Mouse (Mus musculus) cerebellum, adult 11 months (tissue): ENCODE data around the gene Ccdc27.

Source experiments
- DNase-seq: peaks from one replicate; pipeline ENCODE4 v3.0.0; 2022

Ccdc27 gene

GRCm38 (mm10) chr4:154024729-154025521, 17.6 kb downstream of the Ccdc27 start:
- DNase-seq, result no peak

GRCm38 (mm10) chr4:154023754-154024601, 18.5 kb downstream of the Ccdc27 start:
- no peak for DNase-seq

GRCm38 (mm10) chr4:154022844-154023243, 19.6 kb downstream of the Ccdc27 start:
- DNase-seq, result no peak

- DNase-seq, result no peak
Observed at GRCm38 (mm10) chr4:154022407-154022806, 20.1 kb downstream of the Ccdc27 start.

- no peak for DNase-seq
Observed at GRCm38 (mm10) chr4:154021432-154021831, 21.0 kb downstream of the Ccdc27 start.

- no peak for DNase-seq
Observed at GRCm38 (mm10) chr4:154019571-154019970, 22.9 kb downstream of the Ccdc27 start.

- no peak for DNase-seq
Observed at GRCm38 (mm10) chr4:154015476-154015875, 27.0 kb downstream of the Ccdc27 start.

GRCm38 (mm10) chr4:154012132-154012882, 30.2 kb downstream of the Ccdc27 start:
- no peak for DNase-seq

GRCm38 (mm10) chr4:154011646-154012089, 30.8 kb downstream of the Ccdc27 start, which contains the start of gene Lrrc47:
Gene Lrrc47 (plus strand): TSS chr4:154011731.
- DNase-seq, result peak; percentile 80

- DNase-seq, result no peak
Observed at GRCm38 (mm10) chr4:154010907-154011645, 31.4 kb downstream of the Ccdc27 start.

- DNase-seq, result no peak
Observed at GRCm38 (mm10) chr4:154007759-154008158, 34.7 kb downstream of the Ccdc27 start.

- no peak for DNase-seq
Observed at GRCm38 (mm10) chr4:154006264-154006663, 36.2 kb downstream of the Ccdc27 start.

GRCm38 (mm10) chr4:154005488-154005887, 37.0 kb downstream of the Ccdc27 start:
- DNase-seq, result no peak

- DNase-seq, result no peak
Observed at GRCm38 (mm10) chr4:153993505-153993904, 49.0 kb downstream of the Ccdc27 start.

GRCm38 (mm10) chr4:153992715-153993114, 49.8 kb downstream of the Ccdc27 start:
- DNase-seq, result no peak

- DNase-seq, result no peak
Observed at GRCm38 (mm10) chr4:153980470-153980869, 62.0 kb downstream of the Ccdc27 start.

GRCm38 (mm10) chr4:153979243-153979642, 63.2 kb downstream of the Ccdc27 start:
- DNase-seq, result no peak
